Mouse (Mus musculus) layer of hippocampus, adult 18-20 months (tissue): ENCODE data around the gene Piga. TPM values are rescaled to one million over a fixed set of nuclear protein-coding genes. Genes with fewer than 3 reads are reported as not detected.

Source experiments
- DNase-seq, 2 experiments: peaks; one replicate each; pipeline ENCODE4 v3.0.0; 2022; ENCODE audit warnings: low spot score in 2 of 2
- total RNA-seq, 2 experiments: library from RNA; stranded (reverse); gene quantifications; 2 replicates each; pipeline ENCODE4 v1.2.3; 2021

The Piga gene
- total RNA-seq, 2 experiments from 2014 or later: 8.0 to 8.3 TPM

DNA sequence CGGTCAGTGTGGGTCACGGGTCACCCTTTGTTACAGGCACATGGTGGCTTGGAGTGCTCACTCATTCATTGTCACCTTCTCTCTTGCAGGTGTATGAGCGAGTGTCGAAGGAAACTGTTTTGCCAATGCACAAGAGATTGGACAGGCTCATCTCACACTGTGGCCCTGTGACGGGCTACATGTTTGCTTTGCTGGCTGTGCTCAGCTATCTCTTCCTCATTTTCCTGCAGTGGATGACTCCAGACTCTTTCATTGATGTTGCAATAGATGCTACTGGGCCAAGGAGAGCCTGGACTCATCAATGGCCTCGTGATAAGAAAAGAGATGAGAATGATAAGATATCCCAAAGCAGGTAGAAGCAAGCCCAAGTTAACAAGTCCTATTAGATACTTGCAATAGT, 12.0 kb downstream of the Piga start:
- no peak for DNase-seq

- peak in 1 of 2 experiments; percentile 25 for DNase-seq
Observed at GRCm38 (mm10) chrX:164432682-164433081, 13.1 kb downstream of the Piga start.

DNA sequence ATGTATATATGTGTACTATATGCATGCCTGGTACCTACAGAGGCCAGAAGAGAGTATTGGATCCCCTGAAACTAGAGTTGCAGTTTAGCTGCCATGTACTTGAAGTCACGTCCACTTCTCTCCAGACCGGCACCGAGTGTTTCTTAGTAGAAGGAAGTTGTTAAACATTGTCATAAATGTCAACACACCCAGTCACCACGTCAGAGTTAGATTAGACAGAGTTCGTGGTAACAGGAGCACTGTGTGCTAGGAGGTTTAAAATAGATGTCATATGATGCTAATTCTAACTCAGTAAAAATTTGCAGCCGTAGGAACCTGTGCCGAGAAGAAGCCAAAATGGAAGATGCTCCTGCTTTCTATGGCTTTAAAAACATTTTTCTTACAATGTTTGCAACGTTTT, 17.1 kb downstream of the Piga start, which contains the start of gene Asb11:
Gene Asb11 (plus strand): TSS at position 286 of the 400 bp plus-strand sequence.
- DNase-seq: no peak

DNA sequence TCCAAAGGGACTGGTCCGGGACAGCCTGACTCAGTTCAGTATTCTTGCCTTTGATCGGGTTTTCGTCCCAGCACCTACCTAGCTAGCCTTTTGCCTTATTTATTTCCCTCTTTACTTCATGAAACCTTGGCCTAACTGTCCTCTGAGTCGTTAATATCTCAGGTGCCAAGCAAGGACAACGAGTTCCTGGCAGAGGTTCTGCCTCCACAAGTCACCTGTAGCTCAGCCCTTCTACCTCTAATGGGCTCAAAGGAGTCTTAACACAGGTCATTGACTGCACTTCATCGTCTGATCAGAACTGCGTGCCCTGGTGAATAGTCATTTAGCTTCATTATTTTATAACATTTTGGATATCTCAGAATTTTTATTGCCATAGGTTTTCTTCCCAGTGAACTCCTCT, 19.9 kb downstream of the Piga start:
- no peak for DNase-seq

GRCm38 (mm10) chrX:164440140-164440539, 20.6 kb downstream of the Piga start:
- no peak for DNase-seq

DNA sequence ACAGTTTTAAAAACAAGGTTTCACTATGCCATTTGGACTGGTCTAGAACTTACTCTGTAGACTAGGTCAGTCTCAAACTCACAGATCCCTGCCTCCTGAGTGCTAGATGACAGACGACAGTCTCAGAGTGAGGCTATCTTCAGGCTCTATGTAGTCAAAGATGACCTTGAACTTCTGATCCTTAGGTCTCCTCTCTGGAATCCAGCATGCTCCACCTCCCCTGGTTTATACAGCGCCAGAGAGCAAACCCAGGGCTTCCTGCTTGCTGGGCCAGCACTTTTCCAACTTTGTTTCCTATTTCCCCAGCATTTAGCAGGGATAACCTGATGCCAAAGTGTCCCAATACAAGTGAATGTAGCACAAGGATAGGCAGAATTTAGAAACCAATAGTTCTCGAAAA, 21.1 kb downstream of the Piga start:
- DNase-seq: no peak

- no peak for DNase-seq
Observed at GRCm38 (mm10) chrX:164441306-164441705, 21.7 kb downstream of the Piga start.

DNA sequence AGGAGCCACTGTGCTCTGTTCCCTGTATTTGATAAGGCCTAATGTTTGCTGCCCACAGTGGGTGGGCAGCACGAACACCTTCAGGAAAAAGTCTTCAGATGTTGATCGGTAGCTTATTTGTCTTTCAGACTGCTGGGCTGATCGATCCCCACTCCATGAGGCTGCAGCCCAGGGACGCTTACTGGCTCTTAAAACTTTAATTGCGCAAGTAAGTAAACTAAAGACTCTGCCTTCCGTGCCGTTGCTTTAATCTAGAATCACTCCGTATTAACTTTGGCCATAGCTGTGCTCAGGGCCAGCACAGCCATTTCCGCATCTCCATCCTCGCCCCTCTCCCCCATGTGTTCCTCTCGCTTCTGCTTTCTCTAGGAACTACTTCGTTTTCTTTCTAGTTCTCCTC, 26.0 kb downstream of the Piga start:
- DNase-seq: no peak

DNA sequence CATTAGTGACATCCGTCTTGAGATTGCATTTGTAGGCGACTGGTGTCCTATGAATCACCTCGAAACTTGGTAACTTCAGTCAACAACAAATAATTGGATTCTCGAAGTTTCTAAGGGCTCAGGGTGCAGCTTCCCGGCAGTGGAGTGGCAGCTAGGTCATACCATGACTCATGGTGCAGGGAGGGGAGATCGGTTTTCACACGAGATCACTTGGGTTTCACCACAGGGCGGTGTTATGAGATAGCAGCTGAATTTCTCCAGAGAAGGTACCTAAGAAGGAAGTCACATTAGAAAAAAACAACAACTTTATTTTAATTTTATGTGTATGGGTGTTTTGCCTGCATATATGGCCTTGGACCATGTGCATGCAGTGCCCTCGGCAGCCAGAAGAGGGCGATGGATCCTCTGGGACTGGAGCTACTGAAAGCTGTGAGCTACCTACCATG, 26.5 kb downstream of the Piga start:
- no peak for DNase-seq

- no peak for DNase-seq
Observed at GRCm38 (mm10) chrX:164446835-164447681, 27.5 kb downstream of the Piga start.

GRCm38 (mm10) chrX:164447682-164448071, 28.1 kb downstream of the Piga start:
- no peak for DNase-seq

DNA sequence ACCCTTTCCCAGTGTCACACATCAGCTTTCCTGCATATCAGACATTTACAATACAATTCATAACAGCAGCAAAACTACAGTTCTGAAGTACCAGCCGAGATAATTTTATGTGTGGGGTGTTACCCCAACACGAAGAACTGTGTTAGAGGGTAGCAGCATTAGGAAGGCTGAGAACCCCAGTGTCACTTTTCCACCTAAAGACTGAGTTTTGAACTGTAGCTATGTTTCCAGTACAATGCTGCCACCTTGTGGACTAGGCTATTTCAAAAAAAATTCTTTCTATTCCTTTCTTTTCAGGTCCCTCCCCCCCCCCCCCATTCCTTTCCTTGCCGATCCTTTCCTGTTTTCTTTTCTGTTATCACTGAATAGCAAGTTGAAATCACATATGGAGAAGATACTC, 29.6 kb downstream of the Piga start:
- peak in 1 of 2 experiments; percentile 77 for DNase-seq

DNA sequence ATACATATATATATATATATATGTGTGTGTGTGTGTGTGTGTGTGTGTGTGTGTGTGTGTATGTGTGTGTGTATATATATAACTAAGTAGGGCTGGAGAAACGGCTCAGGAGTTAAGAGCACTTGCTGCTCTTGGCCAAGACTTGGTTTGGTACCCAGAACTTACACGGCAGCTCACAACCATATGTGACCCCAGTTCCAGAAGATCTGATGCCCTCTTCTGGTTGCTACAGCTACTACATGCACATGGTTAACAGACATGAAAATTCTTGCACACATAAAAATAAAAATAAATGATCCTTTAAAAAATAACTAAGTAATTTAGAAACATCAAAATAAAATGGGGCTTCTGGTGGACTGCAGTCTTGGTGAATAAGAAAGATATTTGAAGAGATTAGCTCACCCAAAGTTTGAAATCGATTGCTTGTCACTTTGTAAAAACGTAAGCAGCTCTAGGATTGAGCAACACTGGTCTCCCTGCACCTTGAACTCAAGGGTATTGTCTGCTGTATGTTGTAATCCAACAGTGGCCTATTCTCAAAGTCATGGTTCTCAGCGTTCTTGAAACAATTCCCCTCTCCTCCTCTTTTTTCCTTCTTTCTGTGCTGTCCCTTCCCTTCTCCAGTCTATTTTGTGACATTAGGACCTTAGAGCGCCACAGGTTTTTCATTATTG, 39.8 kb downstream of the Piga start:
- DNase-seq: no peak

Other genes starting within 250 kb of the Piga start
- gene Bmx, start 161.6 kb upstream of the Piga start, total RNA-seq: under 1 TPM; 0.56 to 0.67 TPM
- gene Pir, start 150.4 kb upstream of the Piga start, total RNA-seq: 1 to 10 TPM; 6.6 to 7.8 TPM
- 1 to 10 TPM; 2.6 to 5.0 TPM for gene Vegfd, start 46.4 kb upstream of the Piga start, total RNA-seq
- gene Asb11, start 17.2 kb downstream of the Piga start, total RNA-seq: 1 to 10 TPM in 1 of 2 experiments, under 1 TPM in 1; 0.79 to 3.2 TPM
- not detected for gene Asb9, start 86.5 kb downstream of the Piga start, total RNA-seq